Mouse (Mus musculus) liver, embryonic 13.5 days (tissue): ENCODE results near the gene Ccdc96. TPM values are rescaled to one million over a fixed set of nuclear protein-coding genes. Genes with fewer than 3 reads are reported as not detected.

Experiments used
- ATAC-seq: fragments of 200-750 bp; cut with Nextera tagmentation; 2 replicates; pipeline ENCODE4 v1.8.0; 2017; ENCODE audit warnings: low read depth, mild to moderate bottlenecking, moderate number of reproducible peaks, moderate library complexity
- DNase-seq: peaks from one replicate; pipeline ENCODE4 v3.0.0; 2022
- H3K27ac ChIP-seq: fragments of 300-500 bp; sonication (generic); 2 replicates; pipeline ENCODE4 v1.5.1; 2015; ENCODE audit warnings: moderate library complexity, mild to moderate bottlenecking, inconsistent platforms
- H3K27me3 ChIP-seq: fragments of 300-500 bp; sonication (generic); 2 replicates; pipeline ENCODE4 v1.6.1; 2015; ENCODE audit warnings: mild to moderate bottlenecking, inconsistent platforms
- H3K36me3 ChIP-seq: fragments of 300-500 bp; sonication (generic); 2 replicates; pipeline ENCODE4 v1.6.1; 2015; ENCODE audit warnings: mild to moderate bottlenecking, inconsistent platforms
- H3K4me1 ChIP-seq: fragments of 300-500 bp; sonication (generic); replicated peaks from 2 replicates; pipeline ENCODE4 v1.6.1; 2015; ENCODE audit warnings: inconsistent platforms
- H3K4me2 ChIP-seq: fragments of 300-500 bp; sonication (generic); 2 replicates; pipeline ENCODE4 v1.6.1; 2015; ENCODE audit warnings: inconsistent platforms, mild to moderate bottlenecking, moderate library complexity
- H3K4me3 ChIP-seq: fragments of 300-500 bp; sonication (generic); replicated peaks from 2 replicates; pipeline ENCODE4 v1.5.1; 2015; ENCODE audit warnings: mild to moderate bottlenecking, inconsistent platforms
- H3K9ac ChIP-seq: fragments of 300-500 bp; sonication (generic); 2 replicates; pipeline ENCODE4 v1.6.1; 2015; ENCODE audit warnings: mild to moderate bottlenecking, inconsistent platforms
- H3K9me3 ChIP-seq: fragments of 300-500 bp; sonication (generic); replicated peaks from 2 replicates; pipeline ENCODE4 v1.6.1; 2016; ENCODE audit warnings: inconsistent platforms
- WGBS: fragments of 180-500 bp; shearing (Covaris S2); methylation state at CpG from one replicate; pipeline ENCODE4 v1.1.7; 2015; ENCODE audit not compliant: insufficient replicate concordance; 5-methylcytosine and 5-hydroxymethylcytosine counted together
- polyA plus RNA-seq: library from polyadenylated mRNA; unstranded; fragments of >200 nt; fragmentation: Nextera tagmentation; extraction: Ambion mirVana; gene quantifications from 2 replicates; pipeline ENCODE4 v1.2.1, GENCODE M21; 2015

Ccdc96 gene
- 0.08 and 0.14 TPM in 2 replicates for polyA plus RNA-seq

GRCm38 (mm10) chr5:36484171-36484990 lies at the start of gene Ccdc96, which contains the start of gene Tada2b:
TSS of gene Ccdc96 (plus strand) at chr5:36484588.
TSS of gene Tada2b (minus strand) at chr5:36484285.
- peak; percentile 97 for ATAC-seq
- DNase-seq = peak; percentile 99
- 0 out of 2 replicates have a peak, but pooled peaks cover 4% of the 10 kb centered on the region for H3K36me3 ChIP-seq
- peak within 1 kb of the TSS; percentile 100 for H3K4me2 ChIP-seq
- WGBS = under 1% methylated on average over 85 of the region's 97 CpGs
- H3K4me1 ChIP-seq = peaks cover 55% of the 10 kb centered on the region
- peaks cover 36% of the 10 kb centered on the region for H3K27me3 ChIP-seq
- peak within 1 kb of the TSS; percentile 98 for H3K9ac ChIP-seq
- H3K9me3 ChIP-seq = no peaks in the 10 kb centered on the region
- H3K4me3 ChIP-seq = peak within 1 kb of the TSS; percentile 93
- H3K27ac ChIP-seq = peak within 1 kb of the TSS; percentile 83

DNA sequence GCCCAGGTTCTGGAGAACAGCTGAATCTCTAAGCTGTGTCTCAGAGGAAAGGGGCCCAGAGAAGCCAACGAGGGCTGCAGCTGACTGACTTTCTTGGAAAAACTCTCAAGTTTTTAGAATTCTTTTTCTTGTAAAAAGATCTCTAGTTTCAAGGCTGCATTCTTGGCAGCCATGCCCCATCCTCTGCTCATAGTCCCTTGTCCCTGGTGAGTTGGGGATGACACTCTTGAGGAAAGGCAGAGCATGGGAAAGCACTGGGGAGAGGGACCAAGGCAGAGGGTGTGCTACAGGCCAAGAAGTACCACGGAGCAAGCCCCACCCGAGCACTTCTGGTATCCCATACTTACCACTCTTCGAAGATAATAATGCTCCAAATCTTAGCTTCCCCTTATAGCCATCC lies 47.5 kb upstream of the Ccdc96 start:
- no peak for ATAC-seq
- H3K9ac ChIP-seq = no peak overlapping the region
- H3K27ac ChIP-seq = no peak overlapping the region
- H3K4me1 ChIP-seq = no peaks in the 10 kb centered on the region
- H3K27me3 ChIP-seq = no peaks in the 10 kb centered on the region
- no peak for DNase-seq
- H3K9me3 ChIP-seq = no peaks in the 10 kb centered on the region
- H3K36me3 ChIP-seq = no peaks in the 10 kb centered on the region
- WGBS = 44% methylated on average over 4 of the region's 4 CpGs
- H3K4me2 ChIP-seq = no peak overlapping the region
- H3K4me3 ChIP-seq = no peak overlapping the region

DNA sequence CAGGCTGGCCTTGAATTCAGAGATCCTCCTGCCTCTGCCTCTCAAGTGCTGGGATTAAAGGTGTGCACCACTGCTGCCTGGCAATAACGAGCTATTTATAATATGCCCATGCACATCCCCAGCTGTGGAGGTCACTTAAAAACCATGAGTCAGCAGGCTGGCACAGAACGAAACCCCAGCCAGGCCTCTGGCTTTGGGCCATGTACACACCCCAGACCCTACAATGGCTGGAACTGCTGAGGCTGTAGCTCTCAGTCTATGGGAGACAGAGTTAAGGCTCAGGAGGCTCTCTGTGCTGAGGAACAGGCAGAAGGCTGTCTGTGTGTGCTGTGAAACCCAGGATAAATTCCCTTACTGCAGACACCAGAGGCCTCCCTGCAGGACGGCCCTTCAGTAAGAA lies 43.6 kb upstream of the Ccdc96 start:
- no peak overlapping the region for H3K4me3 ChIP-seq
- no peaks in the 10 kb centered on the region for H3K4me1 ChIP-seq
- no peak overlapping the region for H3K9ac ChIP-seq
- WGBS = 57% methylated on average over 3 of the region's 3 CpGs
- H3K36me3 ChIP-seq = no peaks in the 10 kb centered on the region
- no peak overlapping the region for H3K4me2 ChIP-seq
- no peak overlapping the region for H3K27ac ChIP-seq
- H3K9me3 ChIP-seq = no peaks in the 10 kb centered on the region
- peaks cover 16% of the 10 kb centered on the region for H3K27me3 ChIP-seq
- DNase-seq (no peak), ATAC-seq (no peak)

DNA sequence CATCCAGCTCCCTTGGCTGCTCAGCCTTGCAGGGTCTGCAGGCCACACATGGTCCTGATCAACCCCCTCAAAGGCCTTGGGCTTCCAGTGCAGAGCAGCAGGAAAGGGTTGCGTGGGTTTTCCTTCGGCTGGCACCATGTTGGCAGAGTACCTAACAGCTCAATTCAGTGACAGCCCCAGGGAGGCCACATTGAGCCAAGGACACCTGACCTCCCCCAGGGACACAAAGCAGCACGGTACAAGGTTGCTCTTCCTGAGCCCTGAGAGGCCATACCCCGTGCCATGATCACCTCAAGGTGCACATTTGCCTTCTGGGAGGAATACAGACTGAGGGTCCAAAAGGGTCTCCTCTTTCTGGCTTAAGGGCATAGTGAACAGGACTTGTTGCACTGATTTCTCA lies 39.8 kb upstream of the Ccdc96 start:
- ATAC-seq = no peak
- 32% methylated on average over 4 of the region's 4 CpGs for WGBS
- H3K27ac ChIP-seq = no peak overlapping the region
- no peak for DNase-seq
- H3K36me3 ChIP-seq = no peaks in the 10 kb centered on the region
- H3K4me2 ChIP-seq = no peak overlapping the region
- no peak overlapping the region for H3K4me3 ChIP-seq
- no peaks in the 10 kb centered on the region for H3K9me3 ChIP-seq
- H3K27me3 ChIP-seq = peaks cover 26% of the 10 kb centered on the region
- no peak overlapping the region for H3K9ac ChIP-seq
- H3K4me1 ChIP-seq = no peaks in the 10 kb centered on the region

DNA sequence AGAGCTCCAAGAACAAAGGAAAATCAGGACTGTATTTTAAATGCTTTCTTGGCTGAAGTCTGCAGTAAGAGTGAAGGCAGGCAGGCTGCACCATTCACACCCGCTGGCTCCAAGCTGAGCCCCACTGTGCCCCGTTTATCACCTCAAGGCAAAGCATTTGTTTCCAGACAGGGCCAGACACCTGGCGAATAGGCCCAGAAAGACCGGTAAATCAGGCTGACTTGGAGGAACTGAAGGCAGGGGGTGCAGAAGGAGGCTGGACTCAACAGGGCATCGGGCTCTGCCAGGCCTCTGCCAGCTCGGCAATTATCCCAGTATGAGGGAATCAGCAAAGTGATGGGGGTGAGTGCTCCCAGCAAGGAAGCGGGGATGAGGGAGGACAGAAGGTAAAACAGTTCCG lies 39.4 kb upstream of the Ccdc96 start:
- H3K27me3 ChIP-seq = peaks cover 26% of the 10 kb centered on the region
- 21% methylated on average over 8 of the region's 8 CpGs for WGBS
- no peak for ATAC-seq
- no peak overlapping the region for H3K4me3 ChIP-seq
- H3K4me1 ChIP-seq = no peaks in the 10 kb centered on the region
- H3K9ac ChIP-seq = no peak overlapping the region
- no peak for DNase-seq
- no peaks in the 10 kb centered on the region for H3K9me3 ChIP-seq
- no peak overlapping the region for H3K27ac ChIP-seq
- no peaks in the 10 kb centered on the region for H3K36me3 ChIP-seq
- H3K4me2 ChIP-seq = no peak overlapping the region

GRCm38 (mm10) chr5:36446166-36446890 lies 38.1 kb upstream of the Ccdc96 start:
- Histone ChIP-seq H3K9ac (no peak overlapping the region), H3K4me1 (no peaks in the 10 kb centered on the region), H3K9me3 (no peaks in the 10 kb centered on the region), H3K36me3 (no peaks in the 10 kb centered on the region), H3K27ac (no peak overlapping the region), H3K27me3 (peaks cover 26% of the 10 kb centered on the region), H3K4me2 (no peak overlapping the region), H3K4me3 (no peak overlapping the region)
- ATAC-seq (no peak), DNase-seq (no peak)
- 28% methylated on average over 9 of the region's 9 CpGs for WGBS

- H3K36me3 ChIP-seq = no peaks in the 10 kb centered on the region
- ATAC-seq = no peak
- peaks cover 26% of the 10 kb centered on the region for H3K27me3 ChIP-seq
- H3K4me3 ChIP-seq = no peak overlapping the region
- no peak overlapping the region for H3K27ac ChIP-seq
- no peaks in the 10 kb centered on the region for H3K4me1 ChIP-seq
- no peaks in the 10 kb centered on the region for H3K9me3 ChIP-seq
- H3K9ac ChIP-seq = no peak overlapping the region
- 75% methylated on average over 12 of the region's 12 CpGs for WGBS
- DNase-seq = no peak
- H3K4me2 ChIP-seq = no peak overlapping the region
Measured at GRCm38 (mm10) chr5:36447872-36448271, 36.5 kb upstream of the Ccdc96 start.

GRCm38 (mm10) chr5:36449710-36450358 lies 34.6 kb upstream of the Ccdc96 start:
- no peak overlapping the region for H3K27ac ChIP-seq
- no peaks in the 10 kb centered on the region for H3K36me3 ChIP-seq
- no peak overlapping the region for H3K4me3 ChIP-seq
- H3K4me1 ChIP-seq = no peaks in the 10 kb centered on the region
- ATAC-seq (no peak), DNase-seq (no peak)
- H3K9ac ChIP-seq = no peak overlapping the region
- H3K27me3 ChIP-seq = peaks cover 19% of the 10 kb centered on the region
- 48% methylated on average over 6 of the region's 6 CpGs for WGBS
- no peak overlapping the region for H3K4me2 ChIP-seq
- H3K9me3 ChIP-seq = no peaks in the 10 kb centered on the region

GRCm38 (mm10) chr5:36451119-36451518 lies 33.3 kb upstream of the Ccdc96 start:
- H3K9me3 ChIP-seq = no peaks in the 10 kb centered on the region
- no peak overlapping the region for H3K4me2 ChIP-seq
- H3K4me3 ChIP-seq = no peak overlapping the region
- H3K4me1 ChIP-seq = no peaks in the 10 kb centered on the region
- H3K27ac ChIP-seq = no peak overlapping the region
- peaks cover 6% of the 10 kb centered on the region for H3K27me3 ChIP-seq
- WGBS = 15% methylated on average over 9 of the region's 10 CpGs
- no peak for DNase-seq
- H3K9ac ChIP-seq = no peak overlapping the region
- no peaks in the 10 kb centered on the region for H3K36me3 ChIP-seq
- no peak for ATAC-seq

- no peak overlapping the region for H3K27ac ChIP-seq
- no peaks in the 10 kb centered on the region for H3K9me3 ChIP-seq
- no peak overlapping the region for H3K9ac ChIP-seq
- no peak overlapping the region for H3K4me2 ChIP-seq
- no peaks in the 10 kb centered on the region for H3K4me1 ChIP-seq
- WGBS = 67% methylated on average over 10 of the region's 10 CpGs
- H3K27me3 ChIP-seq = no peaks in the 10 kb centered on the region
- DNase-seq (no peak), ATAC-seq (no peak)
- no peaks in the 10 kb centered on the region for H3K36me3 ChIP-seq
- no peak overlapping the region for H3K4me3 ChIP-seq
Measured at GRCm38 (mm10) chr5:36451872-36452389, 32.5 kb upstream of the Ccdc96 start.

- no peak overlapping the region for H3K9ac ChIP-seq
- no peak overlapping the region for H3K4me3 ChIP-seq
- no peak overlapping the region for H3K27ac ChIP-seq
- H3K9me3 ChIP-seq = no peaks in the 10 kb centered on the region
- no peaks in the 10 kb centered on the region for H3K4me1 ChIP-seq
- no peaks in the 10 kb centered on the region for H3K36me3 ChIP-seq
- no peaks in the 10 kb centered on the region for H3K27me3 ChIP-seq
- no peak for DNase-seq
- ATAC-seq = no peak
- WGBS = 55% methylated on average over 6 of the region's 6 CpGs
- no peak overlapping the region for H3K4me2 ChIP-seq
Measured at GRCm38 (mm10) chr5:36452821-36453220, 31.6 kb upstream of the Ccdc96 start.
